Mouse (Mus musculus): ENCODE data around the gene Cdca8.

DNA sequence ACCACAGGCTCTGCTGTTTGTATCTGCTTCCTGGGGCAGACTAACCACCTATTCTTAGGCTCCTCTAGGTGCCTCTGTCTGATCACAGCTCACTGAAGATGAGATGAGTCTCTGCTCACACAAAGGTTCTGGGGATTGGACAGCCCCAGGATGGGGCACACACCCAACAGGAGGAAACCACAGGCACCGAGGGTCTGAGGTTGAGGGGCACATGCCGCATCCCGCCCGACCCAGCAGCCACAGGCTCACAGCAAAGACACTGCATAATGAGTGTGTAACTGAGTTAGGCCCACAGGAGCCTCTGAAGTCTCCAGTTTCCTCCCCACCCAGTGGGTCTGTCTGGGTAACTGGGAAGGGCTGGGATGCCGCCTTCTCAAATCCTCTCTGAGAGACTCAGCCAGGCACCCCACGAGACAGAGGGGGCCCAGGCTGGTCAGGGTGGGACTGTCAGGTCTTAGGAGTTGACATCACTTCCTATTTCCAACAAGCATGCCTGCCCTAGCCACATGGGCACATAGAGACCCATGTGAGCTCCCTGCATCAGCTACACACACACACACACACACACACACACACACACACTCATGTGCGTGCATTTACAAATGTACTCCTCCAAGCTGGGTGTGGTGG, 30.2 kb upstream of the Cdca8 start:
- TF ChIP-seq GATA1 (IDR thresholded peaks at IDR 0.05; ENCODE audit: borderline replicate concordance, low read length) (no peak), FLI1 (IDR thresholded peaks at IDR 0.05; ENCODE audit: low read length) (no peak)

Measured in megakaryocyte, embryonic 14.5 days (primary cell).